Comparison of ENCODE assay signal across 9 mouse cellular contexts in the genomic region with DNA sequence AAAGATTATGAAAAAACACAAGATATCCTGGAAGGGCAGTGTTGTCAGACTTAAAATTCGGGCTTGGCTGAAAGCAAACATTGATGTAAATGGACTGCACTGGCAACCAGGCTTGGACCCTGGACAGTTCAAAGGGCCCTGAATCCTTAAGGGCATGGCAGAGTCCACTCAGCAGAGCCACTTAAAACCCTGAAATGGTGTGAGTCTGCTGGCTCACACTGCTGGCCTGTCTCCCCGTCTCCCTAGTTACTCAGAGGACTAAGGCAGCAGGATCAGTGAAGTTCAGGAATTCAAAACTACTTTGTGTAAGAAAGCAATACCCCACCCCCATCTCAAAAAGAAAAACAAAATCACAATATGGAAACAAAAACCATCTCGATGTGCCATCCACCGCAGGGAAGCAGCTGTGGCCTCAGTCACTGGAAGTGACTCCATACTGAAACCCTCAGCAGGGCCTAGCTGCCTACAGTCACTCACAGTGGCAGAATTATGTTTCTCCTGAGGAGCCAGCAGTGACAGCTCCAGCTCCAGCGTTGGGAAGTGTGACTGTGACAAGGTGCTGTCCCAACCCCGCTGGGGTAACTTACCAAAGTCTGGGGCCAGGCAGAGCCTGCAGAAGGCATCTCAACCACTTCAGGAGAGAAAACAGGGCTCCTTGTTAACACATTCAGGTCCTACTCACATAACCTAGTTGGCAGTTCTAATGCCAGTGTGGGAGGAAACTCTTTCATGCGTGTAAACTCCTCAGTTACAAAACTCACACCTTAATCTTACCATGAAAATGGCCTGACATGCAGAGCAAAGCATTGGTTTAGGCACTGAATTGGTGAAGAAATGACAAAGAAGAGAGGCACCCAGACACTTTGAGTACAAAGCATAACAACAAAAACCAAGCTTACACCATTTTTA.
DNase-seq lines count a peak whose midpoint lies in the region; ATAC-seq and TF ChIP-seq lines count a peak whose summit lies in the region.
"Had no signal": no experiment of that assay in that cellular context is flagged by ENCODE, and none has a peak within 500 bp of the region (broad histone marks: within the 10 kb centered on the region; RNA-seq: fewer than 3 reads in every experiment).

No protein-coding gene starts in this region.

- WGBS in embryonic facial prominence, embryonic 13.5 days = 51% methylated on average over 7 of the region's 7 CpGs
- WGBS in embryonic facial prominence, embryonic 10.5 days = 57% methylated on average over 7 of the region's 7 CpGs
- 55% methylated on average over 7 of the region's 7 CpGs for WGBS in liver, adult 2 months
- WGBS in liver, embryonic 11.5 days = 66% methylated on average over 7 of the region's 7 CpGs
- 45% methylated on average over 7 of the region's 7 CpGs for WGBS in embryonic facial prominence, embryonic 14.5 days
- 59% methylated on average over 7 of the region's 7 CpGs for WGBS in limb, embryonic 10.5 days

- peaks cover 46% of the 10 kb centered on the region for H3K4me1 ChIP-seq in embryonic facial prominence, embryonic 13.5 days
- peaks cover 37% of the 10 kb centered on the region for H3K4me1 ChIP-seq in embryonic facial prominence, embryonic 10.5 days
- no peaks in the 10 kb centered on the region for H3K4me1 ChIP-seq in liver, adult 2 months (ENCODE audit: control insufficient read depth, insufficient read depth, low read length)
- peaks cover 14% of the 10 kb centered on the region for H3K4me1 ChIP-seq in liver, embryonic 11.5 days (replicated peaks; ENCODE audit: control insufficient read depth, insufficient read depth, low read length)
- peaks cover 32% of the 10 kb centered on the region for H3K4me1 ChIP-seq in embryonic facial prominence, embryonic 14.5 days (ENCODE audit: control insufficient read depth, insufficient read depth, low read length)
- peaks cover 43% of the 10 kb centered on the region for H3K4me1 ChIP-seq in limb, embryonic 10.5 days

- ATAC-seq in embryonic facial prominence, embryonic 13.5 days (ENCODE audit: insufficient number of reproducible peaks, insufficient read depth, low FRiP score, low TSS enrichment, low read depth) = no peak
- ATAC-seq in liver, embryonic 11.5 days (replicated peaks; ENCODE audit: low FRiP score) = no peak
- no peak; the same call in 1 of the 2 replicates for ATAC-seq in embryonic facial prominence, embryonic 14.5 days (ENCODE audit: low read depth)

- H3K36me3 ChIP-seq in embryonic facial prominence, embryonic 13.5 days = peaks cover 3% of the 10 kb centered on the region; the same call in 1 of the 2 replicates
- H3K36me3 ChIP-seq in embryonic facial prominence, embryonic 10.5 days (replicated peaks) = 0 out of 2 replicates have a peak, but pooled peaks cover 10% of the 10 kb centered on the region
- no peaks in the 10 kb centered on the region for H3K36me3 ChIP-seq in liver, adult 2 months (ENCODE audit: control insufficient read depth, insufficient read depth, low read length)
- H3K36me3 ChIP-seq in liver, embryonic 11.5 days (ENCODE audit: control insufficient read depth, insufficient read depth, low read length) = no peaks in the 10 kb centered on the region; the same call in 1 of the 2 replicates
- H3K36me3 ChIP-seq in embryonic facial prominence, embryonic 14.5 days (ENCODE audit: control insufficient read depth, insufficient read depth, low read length) = peaks cover 10% of the 10 kb centered on the region; the same call in 1 of the 2 replicates
- H3K36me3 ChIP-seq in limb, embryonic 10.5 days = peaks cover 8% of the 10 kb centered on the region

- peak overlapping the region; percentile 22; the same call in 1 of the 2 replicates for H3K27ac ChIP-seq in embryonic facial prominence, embryonic 13.5 days
- H3K27ac ChIP-seq in embryonic facial prominence, embryonic 10.5 days (replicated peaks) = no peak overlapping the region
- no peak overlapping the region for H3K27ac ChIP-seq in liver, adult 2 months (replicated peaks; ENCODE audit: insufficient read depth, low read depth, low read length)
- no peak overlapping the region for H3K27ac ChIP-seq in liver, embryonic 11.5 days (ENCODE audit: low read depth, low read length)
- 0 out of 2 replicates have a peak overlapping the region, but pooled peaks have one; percentile 1 for H3K27ac ChIP-seq in embryonic facial prominence, embryonic 14.5 days (replicated peaks; ENCODE audit: low read depth, low read length)
- peak overlapping the region; percentile 72; the same call in 1 of the 2 replicates for H3K27ac ChIP-seq in limb, embryonic 10.5 days

- no peaks in the 10 kb centered on the region for H3K27me3 ChIP-seq in embryonic facial prominence, embryonic 13.5 days
- peaks cover 22% of the 10 kb centered on the region for H3K27me3 ChIP-seq in embryonic facial prominence, embryonic 10.5 days (replicated peaks; ENCODE audit: low read depth, poor library complexity, severe bottlenecking)
- H3K27me3 ChIP-seq in liver, adult 2 months (ENCODE audit: control insufficient read depth, insufficient read depth, low read length) = no peaks in the 10 kb centered on the region
- no peaks in the 10 kb centered on the region for H3K27me3 ChIP-seq in liver, embryonic 11.5 days (replicated peaks; ENCODE audit: control insufficient read depth, insufficient read depth, low read length)
- no peaks in the 10 kb centered on the region for H3K27me3 ChIP-seq in embryonic facial prominence, embryonic 14.5 days (replicated peaks; ENCODE audit: control insufficient read depth, insufficient read depth, low read length)
- H3K27me3 ChIP-seq in limb, embryonic 10.5 days (ENCODE audit: low read depth, poor library complexity, severe bottlenecking) = no peaks in the 10 kb centered on the region

- TF ChIP-seq POLR2A in liver, adult 2 months (IDR thresholded peaks at IDR 0.05; ENCODE audit: extremely low read depth, insufficient read depth, low read length) = no peak

- H3K79me2 ChIP-seq in liver, adult 2 months (ENCODE audit: control insufficient read depth, insufficient read depth, low read length) = no peaks in the 10 kb centered on the region

- no peak for TF ChIP-seq CTCF in liver, adult 2 months (IDR thresholded peaks at IDR 0.05; ENCODE audit: low read depth, low read length)

- peaks cover 5% of the 10 kb centered on the region for H3K9me3 ChIP-seq in embryonic facial prominence, embryonic 13.5 days
- H3K9me3 ChIP-seq in embryonic facial prominence, embryonic 10.5 days = peaks cover 9% of the 10 kb centered on the region; the same call in 1 of the 2 replicates
- no peaks in the 10 kb centered on the region for H3K9me3 ChIP-seq in liver, embryonic 11.5 days (ENCODE audit: control insufficient read depth, low read length)
- peaks cover 8% of the 10 kb centered on the region; the same call in 1 of the 2 replicates for H3K9me3 ChIP-seq in embryonic facial prominence, embryonic 14.5 days (ENCODE audit: control insufficient read depth, low read length)
- H3K9me3 ChIP-seq in limb, embryonic 10.5 days (replicated peaks) = 0 out of 2 replicates have a peak, but pooled peaks cover 2% of the 10 kb centered on the region

- 0 out of 2 replicates have a peak overlapping the region, but pooled peaks have one; percentile 37 for H3K9ac ChIP-seq in embryonic facial prominence, embryonic 13.5 days
- H3K9ac ChIP-seq in liver, adult 2 months (ENCODE audit: low read depth, low read length) = no peak overlapping the region
- H3K9ac ChIP-seq in liver, embryonic 11.5 days (ENCODE audit: low read depth, low read length) = no peak overlapping the region
- no peak overlapping the region for H3K9ac ChIP-seq in embryonic facial prominence, embryonic 14.5 days (ENCODE audit: low read depth, low read length)

- no peak overlapping the region for H3K4me3 ChIP-seq in embryonic facial prominence, embryonic 13.5 days
- no peak overlapping the region for H3K4me3 ChIP-seq in embryonic facial prominence, embryonic 10.5 days
- no peak overlapping the region for H3K4me3 ChIP-seq in liver, adult 2 months (ENCODE audit: insufficient read depth, low read depth, low read length)
- H3K4me3 ChIP-seq in liver, embryonic 11.5 days (ENCODE audit: low read depth, low read length) = no peak overlapping the region
- no peak overlapping the region for H3K4me3 ChIP-seq in embryonic facial prominence, embryonic 14.5 days (ENCODE audit: low read depth, low read length)
- H3K4me3 ChIP-seq in limb, embryonic 10.5 days = no peak overlapping the region

- H3K4me2 ChIP-seq in embryonic facial prominence, embryonic 13.5 days = no peak overlapping the region
- no peak overlapping the region for H3K4me2 ChIP-seq in liver, embryonic 11.5 days
- H3K4me2 ChIP-seq in embryonic facial prominence, embryonic 14.5 days (ENCODE audit: low read depth, low read length) = no peak overlapping the region

- DNase-seq in embryonic facial prominence, embryonic 10.5 days (ENCODE audit: low spot score) = no peak
- DNase-seq in liver, adult 2 months (ENCODE audit: extremely low read depth, low read depth, low spot score) = peak; percentile 21
- no peak for DNase-seq in liver, embryonic 11.5 days (ENCODE audit: low spot score)
- no peak for DNase-seq in embryonic facial prominence, embryonic 14.5 days (ENCODE audit: low spot score)
- no peak for DNase-seq in limb, embryonic 10.5 days (ENCODE audit: low spot score)
- no peak for DNase-seq in c-Kit-positive CD71-positive TER-119-positive erythroid progenitor cells, embryonic 14.5 days (ENCODE audit: low spot score)
- DNase-seq in left cerebral cortex, adult 11 months (ENCODE audit: low spot score) = no peak
- DNase-seq: cerebellum, adult 8-10 months had no signal

Comparison
In these comparisons a context has a peak if more than half of its experiments do, and no peak if none do; other contexts are left out.
1. H3K27ac ChIP-seq: peak in embryonic facial prominence, embryonic 13.5 days (single experiment), embryonic facial prominence, embryonic 14.5 days (single experiment) and limb, embryonic 10.5 days (single experiment); none in embryonic facial prominence, embryonic 10.5 days (single experiment), liver, adult 2 months (single experiment) and liver, embryonic 11.5 days (single experiment).